Mouse (Mus musculus): ENCODE measurements around the gene Inpp5k. TPM values are rescaled to one million over a fixed set of nuclear protein-coding genes. Genes with fewer than 3 reads are reported as not detected.

Inpp5k gene
- total and polyA plus RNA-seq, 3 experiments, result 31.2 to 41.9 (median 35.6) TPM

GRCm38 (mm10) chr11:75679439-75680171, 48.8 kb downstream of the Inpp5k start:
- H3K4me1 ChIP-seq (ENCODE audit: control insufficient read depth in 1 of 2, insufficient read depth in 2 of 2), result peaks cover 8 to 50% of the 10 kb centered on the region in 2 experiments
- no peaks in the 10 kb centered on the region for H3K9me3 ChIP-seq (replicated peaks; ENCODE audit: low read length)
- H3K27ac ChIP-seq (ENCODE audit: insufficient read depth, low read depth), result peak overlapping the region; percentile 86
- in situ Hi-C loops (cut with MboI; ENCODE audit: low pct_ligation_motif_present, low pct_unique_long_range_greater_than_20kb, low sequenced_read_pairs), result no loop called here
- H3K4me2 ChIP-seq (ENCODE audit: insufficient read depth, low read depth, poor library complexity, severe bottlenecking), result peak overlapping the region; percentile 100
- H3K9ac ChIP-seq (ENCODE audit: insufficient read depth, low read depth), result peak overlapping the region; percentile 87
- H3K4me3 ChIP-seq (replicated peaks in 1 of 3; ENCODE audit: low read depth in 2 of 3, low read length in 2 of 3, poor library complexity in 1 of 3), result peak overlapping the region; percentile 80 to 96 (median 89)
- peaks cover 54% of the 10 kb centered on the region for H3K79me2 ChIP-seq (replicated peaks; ENCODE audit: control insufficient read depth, extremely low read depth, insufficient read depth, poor library complexity, severe bottlenecking)
- no peaks in the 10 kb centered on the region for H3K27me3 ChIP-seq (replicated peaks)
- dilution Hi-C loops (cut with MboI; ENCODE audit: extremely low pct_ligation_motif_present, extremely low pct_unique_long_range_greater_than_20kb, low sequenced_read_pairs), result no loop called here
- TF ChIP-seq POLR2AphosphoS2 (IDR thresholded peaks at IDR 0.05; ENCODE audit: low read depth, low read length), result no peak
- TF ChIP-seq TBP (conservative IDR thresholded peaks at IDR 0.05; ENCODE audit: low read depth, low read length), result 0 out of 2 replicates have a peak, but pooled peaks have one; percentile 37
- TF ChIP-seq RCOR1 (conservative IDR thresholded peaks at IDR 0.05; ENCODE audit: low read depth, low read length), result no peak
- peak; percentile 20; the same call in 1 of the 2 replicates for TF ChIP-seq MXI1 (IDR thresholded peaks at IDR 0.05; ENCODE audit: low read depth, low read length)
- TF ChIP-seq SIN3A (IDR thresholded peaks at IDR 0.05; ENCODE audit: low read length), result peak; percentile 28; the same call in 1 of the 2 replicates
- peak; percentile 45 to 46; a peak in 3 of 4 replicates for TF ChIP-seq CTCF (conservative IDR thresholded peaks at IDR 0.05 in 1 of 2, IDR thresholded peaks at IDR 0.05 in 1 of 2; ENCODE audit: low read depth in 2 of 2, low read length in 2 of 2)
- peaks cover 8 to 34% of the 10 kb centered on the region in 2 experiments for H3K36me3 ChIP-seq (replicated peaks in 1 of 2; ENCODE audit: control insufficient read depth in 1 of 2, insufficient read depth in 1 of 2, low read length in 1 of 2)
- DNase-seq (ENCODE audit: extremely low read depth), result peak; percentile 71

- H3K27me3 ChIP-seq (replicated peaks), result no peaks in the 10 kb centered on the region
- H3K4me2 ChIP-seq (ENCODE audit: insufficient read depth, low read depth, poor library complexity, severe bottlenecking), result no peak overlapping the region
- in situ Hi-C loops (cut with MboI; ENCODE audit: low pct_ligation_motif_present, low pct_unique_long_range_greater_than_20kb, low sequenced_read_pairs) (no loop called here), dilution Hi-C loops (cut with MboI; ENCODE audit: extremely low pct_ligation_motif_present, extremely low pct_unique_long_range_greater_than_20kb, low sequenced_read_pairs) (no loop called here)
- H3K79me2 ChIP-seq (replicated peaks; ENCODE audit: control insufficient read depth, extremely low read depth, insufficient read depth, poor library complexity, severe bottlenecking), result peaks cover 97% of the 10 kb centered on the region
- TF ChIP-seq ZMIZ1 (IDR thresholded peaks at IDR 0.05; ENCODE audit: low read depth, low read length), result no peak
- TF ChIP-seq JUND (conservative IDR thresholded peaks at IDR 0.05; ENCODE audit: low read depth, low read length), result no peak
- no peak for TF ChIP-seq SMC3 (IDR thresholded peaks at IDR 0.05; ENCODE audit: low read depth, low read length)
- no peak for TF ChIP-seq MAFK (IDR thresholded peaks at IDR 0.05; ENCODE audit: insufficient replicate concordance, low read length)
- no peak; the same call in 1 of the 2 replicates for TF ChIP-seq RAD21 (IDR thresholded peaks at IDR 0.05; ENCODE audit: low read depth, low read length)
- TF ChIP-seq E2F4 (IDR thresholded peaks at IDR 0.05; ENCODE audit: insufficient replicate concordance, low read depth, low read length), result no peak
- no peak overlapping the region for H3K9ac ChIP-seq (ENCODE audit: insufficient read depth, low read depth)
- no peak overlapping the region for H3K4me3 ChIP-seq (replicated peaks in 1 of 3; ENCODE audit: low read depth in 2 of 3, low read length in 2 of 3, poor library complexity in 1 of 3)
- no peak overlapping the region for H3K27ac ChIP-seq (ENCODE audit: insufficient read depth, low read depth)
- peaks cover 12 to 65% of the 10 kb centered on the region in 2 experiments for H3K4me1 ChIP-seq (ENCODE audit: control insufficient read depth in 1 of 2, insufficient read depth in 2 of 2)
- no peaks in the 10 kb centered on the region for H3K9me3 ChIP-seq (replicated peaks; ENCODE audit: low read length)
- H3K36me3 ChIP-seq (replicated peaks in 1 of 2; ENCODE audit: control insufficient read depth in 1 of 2, insufficient read depth in 1 of 2, low read length in 1 of 2), result peaks cover 12 to 64% of the 10 kb centered on the region in 2 experiments
- peak; percentile 17 for DNase-seq (ENCODE audit: extremely low read depth)
These were observed 53.7 kb downstream of the Inpp5k start for GRCm38 (mm10) chr11:75684462-75684861.

DNA sequence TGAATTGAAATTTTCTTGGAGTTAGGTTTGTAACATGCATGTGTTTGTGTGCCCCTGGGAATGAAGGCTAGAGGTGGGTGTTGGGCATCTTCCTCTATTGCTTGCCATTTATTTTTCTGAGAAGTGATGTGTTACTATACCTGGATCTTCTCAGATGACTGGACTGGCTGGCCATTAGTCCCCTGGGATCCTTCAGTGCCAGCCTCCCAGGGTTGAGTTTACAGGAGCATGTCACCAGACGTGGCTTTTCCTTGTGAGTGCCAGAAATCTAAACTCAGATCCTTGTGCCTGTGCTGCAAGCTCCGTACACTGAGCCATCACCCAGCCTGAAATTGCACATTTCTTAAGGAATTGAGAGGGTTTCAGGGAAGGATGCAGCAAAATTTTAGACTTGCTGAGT, 54.2 kb downstream of the Inpp5k start:
- no peaks in the 10 kb centered on the region for H3K9me3 ChIP-seq (replicated peaks; ENCODE audit: low read length)
- peaks cover 14 to 69% of the 10 kb centered on the region in 2 experiments for H3K36me3 ChIP-seq (replicated peaks in 1 of 2; ENCODE audit: control insufficient read depth in 1 of 2, insufficient read depth in 1 of 2, low read length in 1 of 2)
- no peak overlapping the region for H3K4me3 ChIP-seq (replicated peaks in 1 of 3; ENCODE audit: low read depth in 2 of 3, low read length in 2 of 3, poor library complexity in 1 of 3)
- peaks cover 93% of the 10 kb centered on the region for H3K79me2 ChIP-seq (replicated peaks; ENCODE audit: control insufficient read depth, extremely low read depth, insufficient read depth, poor library complexity, severe bottlenecking)
- dilution Hi-C loops (cut with MboI; ENCODE audit: extremely low pct_ligation_motif_present, extremely low pct_unique_long_range_greater_than_20kb, low sequenced_read_pairs) (no loop called here), in situ Hi-C loops (cut with MboI; ENCODE audit: low pct_ligation_motif_present, low pct_unique_long_range_greater_than_20kb, low sequenced_read_pairs) (no loop called here)
- TF ChIP-seq POLR2AphosphoS2 (IDR thresholded peaks at IDR 0.05; ENCODE audit: low read depth, low read length), result no peak
- TF ChIP-seq RAD21 (IDR thresholded peaks at IDR 0.05; ENCODE audit: low read depth, low read length), result no peak
- no peak for TF ChIP-seq SMC3 (IDR thresholded peaks at IDR 0.05; ENCODE audit: low read depth, low read length)
- TF ChIP-seq ZMIZ1 (IDR thresholded peaks at IDR 0.05; ENCODE audit: low read depth, low read length), result no peak
- no peak for TF ChIP-seq MEF2A (IDR thresholded peaks at IDR 0.05; ENCODE audit: borderline replicate concordance, low read depth, low read length)
- no peak for TF ChIP-seq ELF1 (IDR thresholded peaks at IDR 0.05; ENCODE audit: low read depth, low read length)
- TF ChIP-seq NRF1 (IDR thresholded peaks at IDR 0.05; ENCODE audit: low read depth, low read length), result no peak
- TF ChIP-seq USF2 (conservative IDR thresholded peaks at IDR 0.05; ENCODE audit: low read depth, low read length), result no peak
- no peak for TF ChIP-seq TCF12 (IDR thresholded peaks at IDR 0.05; ENCODE audit: low read depth, low read length)
- TF ChIP-seq SIN3A (IDR thresholded peaks at IDR 0.05; ENCODE audit: low read length), result no peak
- TF ChIP-seq ETS1 (conservative IDR thresholded peaks at IDR 0.05; ENCODE audit: low read depth, low read length), result no peak
- TF ChIP-seq UBTF (IDR thresholded peaks at IDR 0.05; ENCODE audit: low read depth, low read length), result no peak
- TF ChIP-seq E2F4 (IDR thresholded peaks at IDR 0.05; ENCODE audit: insufficient replicate concordance, low read depth, low read length), result no peak
- TF ChIP-seq BHLHE40 (IDR thresholded peaks at IDR 0.05; ENCODE audit: low read depth, low read length), result no peak
- no peak for TF ChIP-seq PAX5 (IDR thresholded peaks at IDR 0.05; ENCODE audit: low read length)
- no peak for TF ChIP-seq MAFK (IDR thresholded peaks at IDR 0.05; ENCODE audit: insufficient replicate concordance, low read length)
- TF ChIP-seq RCOR1 (conservative IDR thresholded peaks at IDR 0.05; ENCODE audit: low read depth, low read length), result no peak
- H3K27ac ChIP-seq (ENCODE audit: insufficient read depth, low read depth), result no peak overlapping the region
- peaks cover 12 to 65% of the 10 kb centered on the region in 2 experiments for H3K4me1 ChIP-seq (ENCODE audit: control insufficient read depth in 1 of 2, insufficient read depth in 2 of 2)
- H3K27me3 ChIP-seq (replicated peaks), result no peaks in the 10 kb centered on the region
- no peak for DNase-seq (ENCODE audit: extremely low read depth)
- no peak overlapping the region for H3K9ac ChIP-seq (ENCODE audit: insufficient read depth, low read depth)
- no peak overlapping the region for H3K4me2 ChIP-seq (ENCODE audit: insufficient read depth, low read depth, poor library complexity, severe bottlenecking)

Data from CH12.LX (cell line).